Mouse (Mus musculus): ENCODE measurements around the gene Insr.
"Not testable (repeated sequence)": the region's sequence is repeated elsewhere in the genome, so short reads cannot be mapped to it uniquely, and the experiment has no call there.

Insr gene

GRCm38 (mm10) chr8:3230118-3231060 lies 49.0 kb downstream of the Insr start:
- no peak for DNase-seq (ENCODE audit: low read depth)

GRCm38 (mm10) chr8:3227423-3227822 lies 52.0 kb downstream of the Insr start:
- no peak for DNase-seq (ENCODE audit: low read depth)

- no peak for DNase-seq (ENCODE audit: low read depth)
These were observed 53.7 kb downstream of the Insr start for GRCm38 (mm10) chr8:3225731-3226130.

GRCm38 (mm10) chr8:3225184-3225583 lies 54.2 kb downstream of the Insr start:
- no peak for DNase-seq (ENCODE audit: low read depth)

- no peak for DNase-seq (ENCODE audit: low read depth)
These were observed 56.8 kb downstream of the Insr start for GRCm38 (mm10) chr8:3222636-3222965.

- no peak for DNase-seq (ENCODE audit: low read depth)
These were observed 57.3 kb downstream of the Insr start for GRCm38 (mm10) chr8:3221960-3222635.

- peak; percentile 76 for DNase-seq (ENCODE audit: low read depth)
These were observed 58.1 kb downstream of the Insr start for GRCm38 (mm10) chr8:3221047-3221959.

GRCm38 (mm10) chr8:3220502-3220901 lies 58.9 kb downstream of the Insr start:
- no peak for DNase-seq (ENCODE audit: low read depth)

GRCm38 (mm10) chr8:3219921-3220411 lies 59.5 kb downstream of the Insr start:
- DNase-seq (ENCODE audit: low read depth): no peak

GRCm38 (mm10) chr8:3219266-3219665 lies 60.2 kb downstream of the Insr start:
- DNase-seq (ENCODE audit: low read depth): no peak

GRCm38 (mm10) chr8:3216541-3217092 lies 62.8 kb downstream of the Insr start:
- DNase-seq (ENCODE audit: low read depth): no peak

- no peak for DNase-seq (ENCODE audit: low read depth)
These were observed 63.9 kb downstream of the Insr start for GRCm38 (mm10) chr8:3215561-3215960.

GRCm38 (mm10) chr8:3214601-3215000 lies 64.8 kb downstream of the Insr start:
- DNase-seq (ENCODE audit: low read depth): no peak

- peak; percentile 92 for DNase-seq (ENCODE audit: low read depth)
These were observed 68.0 kb downstream of the Insr start for GRCm38 (mm10) chr8:3211456-3211855.

GRCm38 (mm10) chr8:3209960-3210359 lies 69.5 kb downstream of the Insr start:
- no peak for DNase-seq (ENCODE audit: low read depth)

GRCm38 (mm10) chr8:3209268-3209667 lies 70.1 kb downstream of the Insr start:
- peak; percentile 64 for DNase-seq (ENCODE audit: low read depth)

GRCm38 (mm10) chr8:3208729-3209128 lies 70.7 kb downstream of the Insr start:
- no peak for DNase-seq (ENCODE audit: low read depth)

- DNase-seq (ENCODE audit: low read depth): no peak
These were observed 74.5 kb downstream of the Insr start for GRCm38 (mm10) chr8:3204758-3205443.

- DNase-seq (ENCODE audit: low read depth): no peak
These were observed 76.6 kb downstream of the Insr start for GRCm38 (mm10) chr8:3202792-3203191.

- not testable (repeated sequence) for DNase-seq (ENCODE audit: low read depth)
These were observed 85.1 kb downstream of the Insr start for GRCm38 (mm10) chr8:3194297-3194696.

GRCm38 (mm10) chr8:3191006-3191405 lies 88.4 kb downstream of the Insr start:
- DNase-seq (ENCODE audit: low read depth): no peak
